Mouse (Mus musculus): ENCODE measurements around the gene Lzic. TPM values are rescaled to one million over a fixed set of nuclear protein-coding genes. Genes with fewer than 3 reads are reported as not detected.

Gene Lzic
- polyA plus RNA-seq (2016; fragmentation: Nextera tagmentation; extraction: Ambion mirVana), result 58.1 and 62.3 TPM in 2 replicates

GRCm38 (mm10) chr4:149485053-149485824 lies at the start of gene Lzic, which contains the start of gene Nmnat1:
Gene Lzic (plus strand): TSS chr4:149485229.
Gene Nmnat1 (minus strand): TSS chr4:149485202.
- H3K27ac ChIP-seq, result peak within 1 kb of the TSS; percentile 87
- no peaks in the 10 kb centered on the region for H3K9me3 ChIP-seq
- no peaks in the 10 kb centered on the region for H3K27me3 ChIP-seq
- H3K4me2 ChIP-seq, result peak within 1 kb of the TSS; percentile 79
- peak within 1 kb of the TSS; percentile 85 for H3K9ac ChIP-seq (replicated peaks)
- H3K4me3 ChIP-seq (replicated peaks), result peak within 1 kb of the TSS; percentile 84
- under 1% methylated on average over 60 of the region's 60 CpGs for WGBS
- H3K4me1 ChIP-seq (replicated peaks), result peaks cover 22% of the 10 kb centered on the region
- peaks cover 36% of the 10 kb centered on the region for H3K36me3 ChIP-seq
- ATAC-seq (ENCODE audit: insufficient number of reproducible peaks, insufficient read depth, low FRiP score, low TSS enrichment, low read depth), result peak; percentile 95

- WGBS, result 50% methylated on average over 8 of the region's 8 CpGs
- H3K9ac ChIP-seq (replicated peaks), result no peak overlapping the region
- no peak overlapping the region for H3K4me3 ChIP-seq (replicated peaks)
- no peak for ATAC-seq (ENCODE audit: insufficient number of reproducible peaks, insufficient read depth, low FRiP score, low TSS enrichment, low read depth)
- no peaks in the 10 kb centered on the region for H3K36me3 ChIP-seq
- H3K27me3 ChIP-seq, result no peaks in the 10 kb centered on the region
- no peak overlapping the region for H3K27ac ChIP-seq
- H3K9me3 ChIP-seq, result no peaks in the 10 kb centered on the region
- no peak overlapping the region for H3K4me2 ChIP-seq
- H3K4me1 ChIP-seq (replicated peaks), result peaks cover 15% of the 10 kb centered on the region
Measured at GRCm38 (mm10) chr4:149440576-149440975, 44.5 kb upstream of the Lzic start.

- H3K9ac ChIP-seq (replicated peaks), result no peak overlapping the region
- no peaks in the 10 kb centered on the region for H3K27me3 ChIP-seq
- peaks cover 24% of the 10 kb centered on the region for H3K4me1 ChIP-seq (replicated peaks)
- WGBS, result 47% methylated on average over 3 of the region's 3 CpGs
- H3K4me2 ChIP-seq, result no peak overlapping the region
- H3K4me3 ChIP-seq (replicated peaks), result no peak overlapping the region
- no peak overlapping the region for H3K27ac ChIP-seq
- no peak for ATAC-seq (ENCODE audit: insufficient number of reproducible peaks, insufficient read depth, low FRiP score, low TSS enrichment, low read depth)
- no peaks in the 10 kb centered on the region for H3K9me3 ChIP-seq
- no peaks in the 10 kb centered on the region for H3K36me3 ChIP-seq
Measured at GRCm38 (mm10) chr4:149442436-149442835, 42.6 kb upstream of the Lzic start.

GRCm38 (mm10) chr4:149444465-149444864 lies 40.6 kb upstream of the Lzic start:
- Histone ChIP-seq H3K9me3 (no peaks in the 10 kb centered on the region), H3K4me3 (replicated peaks) (no peak overlapping the region), H3K27me3 (no peaks in the 10 kb centered on the region), H3K9ac (replicated peaks) (no peak overlapping the region), H3K27ac (peak overlapping the region; percentile 95; the same call in 1 of the 2 replicates), H3K36me3 (no peaks in the 10 kb centered on the region), H3K4me1 (replicated peaks) (peaks cover 24% of the 10 kb centered on the region), H3K4me2 (peak overlapping the region; percentile 58)
- no peak for ATAC-seq (ENCODE audit: insufficient number of reproducible peaks, insufficient read depth, low FRiP score, low TSS enrichment, low read depth)
- 87% methylated on average over 1 of the region's 1 CpGs for WGBS

GRCm38 (mm10) chr4:149444964-149445701 lies 39.9 kb upstream of the Lzic start:
- Histone ChIP-seq H3K27ac (peak overlapping the region; percentile 95), H3K9me3 (no peaks in the 10 kb centered on the region), H3K9ac (replicated peaks) (peak overlapping the region; percentile 69), H3K4me2 (peak overlapping the region; percentile 58), H3K4me1 (replicated peaks) (peaks cover 24% of the 10 kb centered on the region), H3K36me3 (no peaks in the 10 kb centered on the region), H3K4me3 (replicated peaks) (peak overlapping the region; percentile 37), H3K27me3 (no peaks in the 10 kb centered on the region)
- WGBS, result under 1% methylated on average over 36 of the region's 36 CpGs
- peak; percentile 95 for ATAC-seq (ENCODE audit: insufficient number of reproducible peaks, insufficient read depth, low FRiP score, low TSS enrichment, low read depth)

GRCm38 (mm10) chr4:149445868-149446267 lies 39.2 kb upstream of the Lzic start:
- Histone ChIP-seq H3K9ac (replicated peaks) (no peak overlapping the region), H3K36me3 (no peaks in the 10 kb centered on the region), H3K27me3 (no peaks in the 10 kb centered on the region), H3K4me3 (replicated peaks) (peak overlapping the region; percentile 37), H3K4me2 (peak overlapping the region; percentile 58), H3K27ac (peak overlapping the region; percentile 95), H3K9me3 (no peaks in the 10 kb centered on the region), H3K4me1 (replicated peaks) (peaks cover 18% of the 10 kb centered on the region)
- WGBS, result 5% methylated on average over 11 of the region's 11 CpGs
- ATAC-seq (ENCODE audit: insufficient number of reproducible peaks, insufficient read depth, low FRiP score, low TSS enrichment, low read depth), result no peak; the same call in 1 of the 2 replicates

- H3K27ac ChIP-seq, result peak overlapping the region; percentile 95
- H3K9ac ChIP-seq (replicated peaks), result no peak overlapping the region
- H3K4me3 ChIP-seq (replicated peaks), result peak overlapping the region; percentile 37; the same call in 1 of the 2 replicates
- H3K27me3 ChIP-seq, result no peaks in the 10 kb centered on the region
- ATAC-seq (ENCODE audit: insufficient number of reproducible peaks, insufficient read depth, low FRiP score, low TSS enrichment, low read depth), result no peak
- peaks cover 18% of the 10 kb centered on the region for H3K4me1 ChIP-seq (replicated peaks)
- H3K36me3 ChIP-seq, result no peaks in the 10 kb centered on the region
- no peaks in the 10 kb centered on the region for H3K9me3 ChIP-seq
- peak overlapping the region; percentile 58 for H3K4me2 ChIP-seq
- 58% methylated on average over 1 of the region's 1 CpGs for WGBS
Measured at GRCm38 (mm10) chr4:149446309-149446708, 38.7 kb upstream of the Lzic start.

- Histone ChIP-seq H3K27me3 (no peaks in the 10 kb centered on the region), H3K9me3 (0 out of 2 replicates have a peak, but pooled peaks cover 3% of the 10 kb centered on the region), H3K36me3 (no peaks in the 10 kb centered on the region), H3K4me1 (replicated peaks) (peaks cover 9% of the 10 kb centered on the region), H3K27ac (no peak overlapping the region), H3K9ac (replicated peaks) (no peak overlapping the region), H3K4me2 (no peak overlapping the region), H3K4me3 (replicated peaks) (no peak overlapping the region)
- ATAC-seq (ENCODE audit: insufficient number of reproducible peaks, insufficient read depth, low FRiP score, low TSS enrichment, low read depth), result no peak
- WGBS, result 83% methylated on average over 3 of the region's 3 CpGs
Measured at GRCm38 (mm10) chr4:149450636-149451035, 34.4 kb upstream of the Lzic start.

- no peak overlapping the region for H3K4me3 ChIP-seq (replicated peaks)
- H3K9me3 ChIP-seq, result 0 out of 2 replicates have a peak, but pooled peaks cover 3% of the 10 kb centered on the region
Measured at GRCm38 (mm10) chr4:149453656-149454055, 31.4 kb upstream of the Lzic start.

GRCm38 (mm10) chr4:149454263-149454662 lies 30.8 kb upstream of the Lzic start:
- ATAC-seq (ENCODE audit: insufficient number of reproducible peaks, insufficient read depth, low FRiP score, low TSS enrichment, low read depth), result no peak
- WGBS, result 86% methylated on average over 17 of the region's 17 CpGs
- no peak overlapping the region for H3K9ac ChIP-seq (replicated peaks)

More at GRCm38 (mm10) chr4:149453656-149454055, 31.4 kb upstream of the Lzic start:
- Histone ChIP-seq H3K27me3 (no peaks in the 10 kb centered on the region), H3K9ac (replicated peaks) (no peak overlapping the region), H3K4me1 (replicated peaks) (no peaks in the 10 kb centered on the region), H3K4me2 (no peak overlapping the region), H3K27ac (no peak overlapping the region), H3K36me3 (no peaks in the 10 kb centered on the region)
- WGBS, result 78% methylated on average over 4 of the region's 4 CpGs
- ATAC-seq (ENCODE audit: insufficient number of reproducible peaks, insufficient read depth, low FRiP score, low TSS enrichment, low read depth), result no peak

GRCm38 (mm10) chr4:149454879-149455278 lies 30.1 kb upstream of the Lzic start, which contains the start of gene Rbp7:
Gene Rbp7 (minus strand): TSS chr4:149454978.
- Histone ChIP-seq H3K4me2 (no peak within 1 kb of the TSS), H3K9ac (replicated peaks) (no peak within 1 kb of the TSS), H3K27me3 (no peaks in the 10 kb centered on the region), H3K9me3 (0 out of 2 replicates have a peak, but pooled peaks cover 3% of the 10 kb centered on the region), H3K27ac (no peak within 1 kb of the TSS), H3K4me3 (replicated peaks) (no peak within 1 kb of the TSS), H3K36me3 (no peaks in the 10 kb centered on the region), H3K4me1 (replicated peaks) (no peaks in the 10 kb centered on the region)
- ATAC-seq (ENCODE audit: insufficient number of reproducible peaks, insufficient read depth, low FRiP score, low TSS enrichment, low read depth), result no peak
- WGBS, result 55% methylated on average over 7 of the region's 8 CpGs

More at GRCm38 (mm10) chr4:149454263-149454662, 30.8 kb upstream of the Lzic start:
- no peak overlapping the region for H3K27ac ChIP-seq
- no peaks in the 10 kb centered on the region for H3K36me3 ChIP-seq
- no peaks in the 10 kb centered on the region for H3K27me3 ChIP-seq
- H3K4me2 ChIP-seq, result no peak overlapping the region
- H3K9me3 ChIP-seq, result 0 out of 2 replicates have a peak, but pooled peaks cover 3% of the 10 kb centered on the region
- no peak overlapping the region for H3K4me3 ChIP-seq (replicated peaks)
- no peaks in the 10 kb centered on the region for H3K4me1 ChIP-seq (replicated peaks)
